Mouse (Mus musculus): Measurements from ENCODE around the gene Il13ra1. TPM values are rescaled to one million over a fixed set of nuclear protein-coding genes. Genes with fewer than 3 reads are reported as not detected.
A peak's percentile ranks its signal among the peaks of the same experiment; 100 is the strongest.

Gene Il13ra1
- total RNA-seq, 1 experiment from 2014 or later: 10.4 TPM

DNA sequence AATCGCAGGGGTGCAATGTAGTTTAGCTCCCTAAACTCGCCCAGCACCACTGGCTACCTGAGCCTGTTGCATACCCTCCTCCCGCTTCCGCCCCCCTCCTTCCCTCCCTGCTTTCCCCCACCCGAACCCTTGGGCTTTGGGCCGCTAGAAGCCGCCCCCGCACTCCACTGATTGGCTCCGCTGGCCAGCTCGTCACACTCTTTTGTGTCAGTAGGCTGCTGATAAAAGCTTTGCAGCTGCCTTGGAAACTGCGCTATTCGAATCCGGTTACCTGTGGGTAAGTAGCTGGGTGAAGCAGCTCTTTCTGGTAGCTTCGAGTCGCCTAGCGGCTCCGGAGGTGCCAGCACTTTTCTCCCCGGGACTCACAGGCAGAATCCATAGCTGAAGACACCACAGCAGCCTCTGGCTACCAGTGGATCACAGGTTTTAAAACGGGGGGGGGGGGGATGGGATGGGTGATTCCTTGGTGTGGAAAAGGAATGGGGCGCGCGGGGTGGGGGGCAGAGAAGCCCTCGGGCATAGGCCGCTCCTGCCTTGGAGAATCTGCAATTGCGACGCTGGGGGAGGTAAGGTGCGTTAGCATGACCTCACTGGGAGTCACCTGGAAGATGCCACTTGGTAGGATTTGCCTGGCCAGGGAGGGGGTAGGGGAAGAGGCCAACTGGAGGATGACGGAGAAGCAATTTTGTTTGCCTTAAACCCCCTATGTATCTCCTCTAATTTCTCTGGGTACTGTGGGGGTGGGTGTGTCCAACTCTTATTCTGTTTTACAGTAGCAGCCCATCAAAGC lies 84.0 kb downstream of the Il13ra1 start, which contains the start of gene Zcchc12:
Gene Zcchc12, plus strand, starts transcription at position 169 of the 790 bp plus-strand sequence.
- peak; percentile 48 for DNase-seq

DNA sequence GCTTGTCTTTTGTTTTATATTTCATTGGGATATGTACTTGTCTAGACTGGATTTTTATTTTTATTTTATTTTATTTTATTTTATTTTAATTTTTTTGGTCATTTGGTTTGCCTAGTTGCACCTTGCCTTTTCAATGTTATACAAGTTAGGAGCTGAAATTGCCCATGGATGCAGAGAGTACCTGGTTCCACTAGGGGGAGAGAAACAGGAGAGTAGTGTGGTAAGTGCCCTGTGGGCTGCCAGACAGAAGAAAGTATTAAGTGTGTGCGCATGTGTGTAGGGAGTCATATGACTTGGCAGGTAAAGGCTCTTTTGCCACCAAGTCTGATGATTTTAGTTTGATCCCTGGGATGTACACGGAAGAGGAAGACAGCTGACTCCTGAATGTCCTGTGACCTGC lies 97.6 kb downstream of the Il13ra1 start:
- no peak for DNase-seq

DNA sequence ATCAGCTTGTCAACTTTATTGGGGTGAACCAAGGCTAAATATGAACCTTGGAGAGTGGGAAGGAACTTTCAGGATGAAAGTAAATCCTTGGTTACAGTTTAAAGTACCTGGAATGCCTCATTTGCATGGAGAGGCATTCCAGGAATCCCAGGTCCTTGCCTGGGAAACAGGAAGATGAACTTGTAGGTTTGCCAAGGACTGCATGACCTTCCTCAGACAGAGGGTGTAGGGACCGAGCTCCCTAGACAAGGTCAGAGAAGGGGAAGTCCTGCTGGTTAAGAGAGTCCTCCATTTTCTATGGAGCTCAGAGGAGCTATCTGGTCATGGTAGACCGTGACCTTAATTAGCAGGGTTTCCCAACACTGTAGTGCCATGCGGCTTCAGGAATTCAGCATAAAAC lies 99.3 kb downstream of the Il13ra1 start:
- DNase-seq: no peak

Other genes with a start within 250 kb of the Il13ra1 start
- 7.4 and 15.3 TPM in 2 replicates for gene Dock11, start 223.3 kb upstream of the Il13ra1 start, total RNA-seq (2021)
- gene Zcchc12, start 83.8 kb downstream of the Il13ra1 start, total RNA-seq (2021): 4.1 and 6.3 TPM in 2 replicates
- 5.5 and 6.7 TPM in 2 replicates for gene Lonrf3, start 216.2 kb downstream of the Il13ra1 start, total RNA-seq (2021)